Mouse (Mus musculus): ENCODE results near the gene Pla2r1.

The Pla2r1 gene

DNA sequence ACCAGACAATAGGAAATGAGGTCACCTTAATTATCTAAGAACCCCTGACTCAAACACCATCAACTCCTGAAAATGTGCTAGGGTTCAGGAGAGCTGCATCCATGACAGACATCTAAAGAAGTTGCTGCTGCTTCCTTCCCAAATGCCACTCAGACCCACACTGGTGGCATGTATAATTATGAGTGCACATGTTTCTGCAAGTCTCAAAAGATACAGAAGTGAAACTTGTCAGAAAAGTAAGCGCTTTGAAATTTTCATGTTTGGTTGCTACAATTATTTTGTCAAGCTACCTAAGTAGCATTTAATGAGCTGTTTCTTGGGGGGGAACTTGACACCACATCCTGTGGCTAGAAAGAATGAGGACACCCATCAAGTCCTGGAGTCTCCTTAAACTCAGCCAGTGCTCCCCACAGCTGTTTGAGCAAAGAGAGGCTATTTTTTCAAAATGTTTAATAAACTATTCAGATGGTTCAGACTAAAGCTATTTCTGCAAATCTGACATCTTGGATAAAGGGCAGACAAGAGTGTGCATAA lies 52.5 kb downstream of the Pla2r1 start:
- DNase-seq = no peak

GRCm38 (mm10) chr2:60479906-60480305 lies 73.2 kb downstream of the Pla2r1 start:
- DNase-seq = no peak

GRCm38 (mm10) chr2:60478778-60479177 lies 74.3 kb downstream of the Pla2r1 start:
- no peak for DNase-seq

GRCm38 (mm10) chr2:60468901-60469770 lies 84.0 kb downstream of the Pla2r1 start:
- no peak for DNase-seq

DNA sequence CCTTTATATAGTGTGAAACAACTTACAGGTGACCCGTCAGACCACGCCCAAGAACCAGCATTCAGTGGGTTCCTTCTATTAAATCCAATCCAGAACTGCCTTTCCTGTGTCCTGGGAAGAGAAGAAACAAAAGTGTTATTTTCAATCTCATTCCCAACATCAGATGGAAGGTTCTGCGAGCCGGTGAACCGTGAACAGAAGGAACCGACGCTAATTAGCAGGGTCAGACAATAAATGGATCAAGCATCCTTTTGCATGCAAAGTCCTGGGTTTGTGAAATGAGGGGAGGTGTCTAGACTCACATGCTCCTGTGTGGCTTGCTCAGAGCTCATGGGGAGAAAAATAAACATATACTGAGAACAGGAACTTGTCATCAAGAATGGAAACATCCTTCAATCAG lies 100.7 kb downstream of the Pla2r1 start:
- no peak for DNase-seq

DNA sequence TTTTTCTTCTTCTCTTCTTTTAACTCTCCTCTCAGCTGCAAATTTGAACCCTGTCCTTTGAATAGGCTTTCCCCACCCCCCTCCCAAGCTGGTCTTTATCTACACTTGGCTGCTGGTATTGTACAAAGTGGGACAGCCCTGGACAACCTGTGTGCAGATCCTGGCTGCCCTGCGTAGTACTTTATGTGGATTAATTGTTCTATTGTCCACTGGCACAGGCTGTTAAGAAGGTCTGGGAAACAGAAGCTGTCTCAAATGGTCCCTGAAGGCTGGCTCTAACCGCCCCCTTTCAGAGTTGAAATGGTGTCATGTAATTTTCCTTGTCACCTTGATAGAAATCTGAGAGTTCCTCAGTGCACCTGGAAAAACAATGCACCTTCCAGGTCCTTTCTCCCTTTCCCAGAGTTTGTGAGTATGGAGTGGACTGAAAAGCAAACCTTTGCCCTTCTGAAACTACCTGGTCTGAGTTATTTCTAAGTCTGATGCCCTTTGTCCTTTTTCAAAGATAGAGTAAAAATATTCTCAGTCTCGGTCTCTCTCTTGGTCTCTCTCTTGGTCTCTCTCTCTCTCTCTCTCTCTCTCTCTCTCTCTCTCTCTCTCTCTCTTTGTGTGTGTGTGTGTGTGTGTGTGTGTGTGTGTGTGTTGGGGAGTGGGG lies 101.9 kb downstream of the Pla2r1 start:
- DNase-seq = no peak

GRCm38 (mm10) chr2:60449732-60450131 lies 103.4 kb downstream of the Pla2r1 start:
- DNase-seq = no peak

GRCm38 (mm10) chr2:60444711-60445509 lies 108.2 kb downstream of the Pla2r1 start:
- no peak for DNase-seq

DNA sequence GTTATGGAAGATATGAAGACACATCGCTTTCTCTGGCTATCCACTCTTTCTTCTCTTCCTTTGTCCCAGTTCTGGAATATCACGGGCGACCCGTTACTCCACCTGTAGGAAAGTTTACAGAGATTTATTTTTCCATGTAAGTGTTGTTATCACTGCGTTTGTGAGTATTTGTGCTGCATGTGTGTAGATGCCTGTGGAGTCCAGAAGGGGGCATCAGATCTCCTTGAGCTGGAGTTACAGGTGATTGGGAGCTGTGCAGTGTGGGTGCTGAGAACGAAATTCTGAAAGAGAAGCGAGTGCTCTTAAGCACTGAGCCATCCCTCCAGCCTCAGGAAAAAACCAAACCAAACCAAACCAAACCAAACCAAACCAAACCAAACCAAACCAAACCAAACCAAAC lies 109.8 kb downstream of the Pla2r1 start:
- no peak for DNase-seq

GRCm38 (mm10) chr2:60441875-60442274 lies 111.2 kb downstream of the Pla2r1 start:
- peak; percentile 2 for DNase-seq

DNA sequence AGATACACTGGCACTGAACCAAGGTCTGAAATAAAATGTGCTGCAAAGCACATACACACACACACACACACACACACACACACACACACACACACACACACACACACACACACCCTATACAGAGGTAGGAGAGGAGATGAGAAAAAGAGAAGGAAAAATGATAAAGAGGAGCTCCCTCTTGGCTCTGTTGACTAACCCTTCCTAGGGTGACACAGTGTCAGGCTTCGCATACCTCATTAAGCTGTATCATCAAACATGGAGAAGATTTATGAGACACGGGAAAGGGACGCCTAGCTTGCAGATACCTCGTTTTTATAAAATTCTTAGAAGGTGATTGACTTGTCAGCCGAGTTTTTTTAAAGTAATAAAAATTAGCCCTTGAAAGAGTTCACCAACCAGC lies 116.3 kb downstream of the Pla2r1 start:
- DNase-seq = no peak

- DNase-seq = no peak
Observed at GRCm38 (mm10) chr2:60430315-60431021, 122.6 kb downstream of the Pla2r1 start.

- DNase-seq = peak; percentile 53
Observed at GRCm38 (mm10) chr2:60418075-60418474, 135.0 kb downstream of the Pla2r1 start.

- DNase-seq = no peak
Observed at GRCm38 (mm10) chr2:60414334-60414733, 138.8 kb downstream of the Pla2r1 start.

- no peak for DNase-seq
Observed at GRCm38 (mm10) chr2:60413006-60413650, 140.0 kb downstream of the Pla2r1 start.

DNA sequence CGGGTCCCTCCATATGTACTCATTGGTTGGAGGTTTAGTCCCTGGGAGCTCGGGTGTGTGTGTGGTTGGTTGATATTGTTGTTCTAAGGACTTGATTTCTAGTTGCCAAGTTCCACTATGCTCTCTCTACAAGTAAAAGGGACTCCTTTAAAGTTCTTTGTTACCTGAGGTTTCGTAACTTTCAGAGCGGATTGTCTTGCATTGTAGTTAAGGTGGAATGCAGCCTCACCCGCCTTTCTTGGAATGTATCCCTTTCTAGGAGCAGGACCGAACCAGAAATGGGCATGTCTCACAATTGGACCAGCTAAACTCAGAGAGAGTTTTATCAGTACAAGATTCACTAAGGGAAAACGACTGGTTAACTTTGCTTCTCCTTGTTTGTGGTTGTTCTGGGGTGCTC lies 141.9 kb downstream of the Pla2r1 start:
- DNase-seq = no peak

DNA sequence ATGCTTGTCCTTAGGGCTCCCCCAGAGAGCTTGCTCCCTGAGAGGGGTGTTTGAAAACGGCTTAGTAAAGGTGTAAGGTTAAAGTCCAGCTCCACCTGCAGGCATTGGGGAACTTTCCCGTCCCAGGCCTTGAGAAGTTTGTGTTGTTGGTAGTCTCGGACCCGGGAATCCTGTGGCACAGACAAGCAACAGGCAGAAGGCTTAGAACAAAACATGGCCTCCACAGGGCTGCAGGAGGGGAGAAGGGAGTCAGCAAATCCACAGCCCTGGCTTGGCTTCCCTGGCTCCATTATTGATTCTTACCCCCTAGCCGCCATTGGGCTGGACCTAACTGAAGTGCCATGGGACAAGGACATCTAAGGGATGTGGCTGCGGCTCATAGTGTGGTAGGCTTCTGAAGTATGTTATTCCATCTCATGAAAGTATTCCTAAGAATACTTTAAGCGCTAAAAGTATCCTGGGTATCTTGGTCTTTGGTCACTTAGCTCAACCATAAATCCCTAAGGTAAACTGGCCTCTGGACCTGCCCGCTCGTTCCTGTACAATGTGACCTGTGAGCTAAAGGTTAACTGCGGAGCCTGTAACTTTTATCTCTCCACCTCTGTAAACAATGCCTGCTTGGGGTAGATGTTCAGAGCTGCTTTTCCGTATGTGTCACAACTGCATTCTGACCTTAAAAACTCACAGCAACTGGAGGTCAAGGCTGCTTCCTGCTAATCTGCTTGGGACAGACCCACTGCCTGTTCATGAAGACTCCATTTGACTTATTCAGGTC lies 142.9 kb downstream of the Pla2r1 start:
- no peak for DNase-seq

DNA sequence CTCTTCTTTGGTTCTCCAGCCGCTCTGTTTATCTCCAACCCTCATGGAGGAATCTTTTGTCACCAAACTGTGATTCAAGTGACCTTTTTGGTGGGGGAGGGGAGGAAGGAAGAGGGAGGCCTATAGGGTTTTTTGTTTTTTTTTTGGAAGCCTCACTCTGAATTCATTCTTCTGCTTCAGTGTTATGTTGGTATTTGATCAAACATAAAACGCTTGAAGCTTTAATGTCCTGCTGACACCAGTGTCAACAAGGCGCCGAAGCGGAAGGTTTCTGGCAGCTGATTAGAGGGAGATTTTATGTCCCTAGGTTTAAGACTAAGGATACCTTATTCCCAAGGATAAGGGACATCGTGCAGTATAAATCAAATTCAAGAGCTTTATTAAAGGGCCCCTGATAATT lies 143.9 kb downstream of the Pla2r1 start:
- DNase-seq = no peak

GRCm38 (mm10) chr2:60407387-60407786 lies 145.7 kb downstream of the Pla2r1 start:
- DNase-seq = no peak

DNA sequence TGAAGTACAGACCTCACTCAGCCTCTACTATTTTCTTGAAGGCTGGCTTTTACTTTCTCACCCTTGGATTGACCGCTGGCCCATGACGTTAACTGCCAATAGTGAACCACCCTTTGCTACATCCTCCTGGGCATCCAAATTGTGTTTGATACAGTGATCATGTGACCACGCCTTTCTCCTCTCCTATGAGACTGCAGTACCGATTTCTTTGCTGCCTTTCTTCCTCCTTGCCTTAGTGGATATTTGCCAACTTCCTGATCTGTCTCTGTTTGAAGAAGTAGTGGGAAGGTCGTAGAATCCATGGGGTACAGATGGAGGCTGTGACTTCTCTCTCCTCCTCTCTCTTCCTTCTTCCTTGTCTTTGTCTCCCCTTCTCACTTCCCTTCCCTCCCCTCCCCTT lies 147.7 kb downstream of the Pla2r1 start:
- DNase-seq = no peak

DNA sequence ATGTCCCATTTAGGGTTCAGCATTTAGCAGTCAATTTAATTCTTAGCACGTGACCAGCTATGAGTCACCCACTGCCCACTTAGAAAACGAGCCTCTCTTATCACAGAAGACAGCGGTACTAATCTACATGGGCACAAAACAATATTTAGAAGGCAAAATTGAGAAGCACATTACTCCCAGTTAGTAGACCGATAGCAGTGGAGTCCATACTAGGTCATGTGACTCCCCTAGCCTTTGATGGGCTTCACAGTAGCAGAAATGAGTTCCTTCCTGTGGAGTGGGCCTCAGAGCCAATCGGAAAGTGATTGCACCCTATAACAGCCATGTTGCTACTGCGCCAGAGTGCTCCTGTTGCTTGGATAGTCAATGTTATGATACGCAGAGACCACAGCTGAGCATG lies 148.3 kb downstream of the Pla2r1 start:
- no peak for DNase-seq

Measured in cerebellum, adult 8-10 months (tissue).